Mouse (Mus musculus): ENCODE measurements around the gene Pqbp1.
"Not testable (repeated sequence)": the region's sequence is repeated elsewhere in the genome, so short reads cannot be mapped to it uniquely, and the experiment has no call there.

Pqbp1 gene

DNA sequence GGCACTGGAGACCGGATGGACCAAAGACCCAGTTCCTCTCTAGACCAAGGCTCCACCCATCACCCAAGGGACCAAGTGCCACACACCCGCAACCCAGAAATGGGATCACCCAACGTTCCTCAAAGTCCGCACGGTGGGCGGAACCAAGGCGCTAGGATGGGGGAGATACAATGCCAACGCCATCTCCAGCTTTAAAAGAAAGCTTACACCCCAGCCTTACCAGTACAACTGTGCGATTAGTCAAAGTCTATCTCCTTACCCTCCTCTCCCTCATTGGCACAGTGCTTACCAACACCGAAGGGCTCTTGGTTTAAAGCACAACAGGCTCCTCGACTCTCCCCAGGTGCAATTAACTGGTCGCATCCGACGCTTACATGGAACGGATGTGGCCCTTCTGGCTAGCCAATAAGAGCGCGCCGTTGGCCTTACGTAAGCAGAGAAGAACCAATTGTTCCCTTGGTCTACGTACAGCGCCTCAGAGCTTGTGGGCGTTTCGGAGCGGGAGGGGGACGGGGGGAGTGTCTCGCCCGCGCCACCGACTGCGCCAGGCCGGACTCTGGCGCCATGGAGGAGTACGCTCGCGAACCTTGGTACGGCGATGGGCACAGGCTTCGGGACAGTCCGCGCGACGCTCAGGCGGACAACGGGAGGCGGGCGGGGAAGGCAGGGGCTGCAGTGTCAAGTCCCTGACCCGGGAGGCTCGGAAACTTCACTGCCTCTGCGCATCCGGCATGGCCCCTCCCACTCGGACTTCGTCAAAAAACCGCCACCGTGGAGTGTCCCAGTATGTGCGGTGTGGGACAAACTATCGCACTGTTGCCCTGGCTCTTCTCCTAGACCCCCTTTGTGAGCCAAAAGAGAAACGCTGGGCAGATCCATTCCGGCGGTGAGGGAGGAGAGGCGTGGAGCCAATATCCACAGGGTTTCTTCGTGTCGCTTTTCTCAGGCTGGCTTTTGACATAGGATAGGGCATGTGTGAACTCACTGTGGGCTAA is at the start of gene Pqbp1, which contains the start of gene Timm17b:
Gene Pqbp1 (minus strand): TSS at position 390 of the 995 bp plus-strand sequence.
Gene Timm17b (plus strand): TSS at position 478 of the 995 bp plus-strand sequence.
- peak; percentile 91 for DNase-seq (ENCODE audit: low read depth, low spot score)

GRCm38 (mm10) chrX:7947900-7948492 is 48.9 kb upstream of the Pqbp1 start:
- peak; percentile 92 for DNase-seq (ENCODE audit: low read depth, low spot score)

DNA sequence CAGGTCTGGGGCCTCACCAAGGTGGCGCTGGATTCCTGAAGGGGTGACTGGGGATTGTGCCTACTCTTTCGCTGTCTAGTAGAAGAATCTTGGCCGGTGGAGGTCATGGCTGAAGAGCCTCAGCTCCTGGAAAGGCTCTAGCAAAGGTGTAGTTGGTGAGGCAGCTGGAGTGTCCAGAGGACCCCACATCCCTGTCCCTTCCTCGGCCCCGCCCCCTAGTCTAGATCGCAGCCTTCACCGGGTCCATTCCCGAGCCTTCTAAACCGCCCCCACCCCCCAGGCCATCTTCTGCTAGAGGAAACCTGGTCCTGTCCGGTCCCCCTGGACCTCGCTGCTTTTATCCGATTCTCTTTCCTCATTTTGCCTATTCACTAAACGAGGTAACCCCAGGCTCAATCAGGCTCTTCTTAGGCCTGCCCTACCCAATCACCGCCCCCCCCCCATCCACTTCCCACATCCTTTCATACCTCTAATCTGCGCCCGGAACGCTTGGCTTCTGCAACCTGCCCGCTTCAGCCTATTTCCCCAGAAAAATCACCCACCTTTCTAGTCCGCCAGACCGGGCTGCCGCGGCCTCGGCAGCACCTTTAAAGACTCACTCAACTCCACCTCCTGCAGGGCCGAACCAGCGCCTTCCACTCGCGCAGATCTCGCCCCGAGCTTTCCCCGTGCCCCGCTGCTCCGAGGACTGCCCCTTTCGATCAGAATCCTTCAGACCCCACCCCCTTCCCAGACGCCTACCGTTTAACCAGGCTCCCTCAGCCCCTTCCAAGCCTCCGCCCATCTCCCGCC is 48.2 kb upstream of the Pqbp1 start, which contains the start of gene Hdac6:
Gene Hdac6 (minus strand): TSS at position 782 of the 792 bp plus-strand sequence.
- DNase-seq (ENCODE audit: low read depth, low spot score), result no peak

GRCm38 (mm10) chrX:7945618-7946017 is 46.5 kb upstream of the Pqbp1 start:
- DNase-seq (ENCODE audit: low read depth, low spot score), result no peak

DNA sequence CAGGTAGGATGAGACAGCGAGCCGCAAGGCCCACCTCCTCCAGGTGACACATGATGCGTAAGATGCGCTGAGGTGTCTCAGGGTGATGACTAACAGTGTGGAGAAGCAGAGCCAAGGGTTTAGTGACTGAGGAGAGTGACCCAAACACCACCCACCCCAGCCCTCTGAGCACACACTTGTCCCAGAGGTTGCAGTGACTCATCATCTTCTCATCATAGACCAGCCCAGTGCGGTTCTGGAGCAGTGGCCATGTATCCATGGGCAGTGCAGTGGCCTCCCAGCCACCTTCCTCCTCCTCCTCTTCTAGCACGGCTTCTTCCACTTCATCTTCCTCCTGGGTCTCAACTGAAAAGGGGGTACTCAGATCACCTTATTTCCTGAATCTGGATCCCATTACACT is 38.6 kb upstream of the Pqbp1 start:
- DNase-seq (ENCODE audit: low read depth, low spot score), result no peak

DNA sequence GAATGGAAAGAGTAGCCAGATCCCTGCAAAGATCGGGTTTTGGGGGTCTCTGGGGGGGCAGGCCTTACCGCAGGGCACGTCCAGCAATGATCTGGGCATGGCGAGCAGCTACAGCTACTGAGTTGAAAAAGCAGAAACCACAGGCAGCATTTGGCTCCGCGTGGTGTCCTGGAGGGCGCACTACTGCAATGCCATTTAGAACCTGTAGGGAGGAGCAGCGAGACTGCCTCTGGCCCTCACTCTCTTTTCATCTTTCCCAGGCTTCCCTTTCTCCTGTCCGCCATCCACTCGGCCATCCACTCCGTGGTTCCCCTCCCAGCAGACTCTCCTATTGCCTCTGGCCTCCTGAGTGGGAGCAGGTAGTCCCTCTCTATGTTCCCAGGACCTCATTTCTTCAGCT is 37.8 kb upstream of the Pqbp1 start:
- no peak for DNase-seq (ENCODE audit: low read depth, low spot score)

GRCm38 (mm10) chrX:7928270-7928790 is 29.3 kb upstream of the Pqbp1 start, which contains the start of gene Eras:
TSS of gene Eras (minus strand) at chrX:7928607.
- DNase-seq (ENCODE audit: low read depth, low spot score), result no peak

GRCm38 (mm10) chrX:7927116-7927515 is 28.0 kb upstream of the Pqbp1 start:
- no peak for DNase-seq (ENCODE audit: low read depth, low spot score)

GRCm38 (mm10) chrX:7926266-7926665 is 27.2 kb upstream of the Pqbp1 start:
- no peak for DNase-seq (ENCODE audit: low read depth, low spot score)

DNA sequence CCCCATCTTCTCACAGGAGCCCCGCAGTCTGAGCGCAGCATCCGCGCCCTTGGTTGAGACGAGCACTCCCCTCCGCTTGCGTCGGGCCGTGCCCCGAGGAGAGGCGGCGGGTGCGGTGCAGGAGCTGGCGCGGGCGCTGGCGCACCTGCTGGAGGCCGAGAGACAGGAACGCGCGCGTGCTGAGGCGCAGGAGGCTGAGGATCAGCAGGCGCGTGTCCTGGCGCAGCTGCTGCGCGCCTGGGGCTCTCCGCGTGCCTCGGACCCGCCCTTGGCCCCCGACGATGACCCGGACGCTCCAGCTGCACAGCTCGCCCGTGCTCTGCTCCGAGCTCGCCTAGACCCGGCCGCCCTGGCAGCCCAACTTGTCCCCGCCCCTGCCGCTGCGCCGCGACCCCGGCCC is 23.0 kb upstream of the Pqbp1 start:
- DNase-seq (ENCODE audit: low read depth, low spot score), result no peak

DNA sequence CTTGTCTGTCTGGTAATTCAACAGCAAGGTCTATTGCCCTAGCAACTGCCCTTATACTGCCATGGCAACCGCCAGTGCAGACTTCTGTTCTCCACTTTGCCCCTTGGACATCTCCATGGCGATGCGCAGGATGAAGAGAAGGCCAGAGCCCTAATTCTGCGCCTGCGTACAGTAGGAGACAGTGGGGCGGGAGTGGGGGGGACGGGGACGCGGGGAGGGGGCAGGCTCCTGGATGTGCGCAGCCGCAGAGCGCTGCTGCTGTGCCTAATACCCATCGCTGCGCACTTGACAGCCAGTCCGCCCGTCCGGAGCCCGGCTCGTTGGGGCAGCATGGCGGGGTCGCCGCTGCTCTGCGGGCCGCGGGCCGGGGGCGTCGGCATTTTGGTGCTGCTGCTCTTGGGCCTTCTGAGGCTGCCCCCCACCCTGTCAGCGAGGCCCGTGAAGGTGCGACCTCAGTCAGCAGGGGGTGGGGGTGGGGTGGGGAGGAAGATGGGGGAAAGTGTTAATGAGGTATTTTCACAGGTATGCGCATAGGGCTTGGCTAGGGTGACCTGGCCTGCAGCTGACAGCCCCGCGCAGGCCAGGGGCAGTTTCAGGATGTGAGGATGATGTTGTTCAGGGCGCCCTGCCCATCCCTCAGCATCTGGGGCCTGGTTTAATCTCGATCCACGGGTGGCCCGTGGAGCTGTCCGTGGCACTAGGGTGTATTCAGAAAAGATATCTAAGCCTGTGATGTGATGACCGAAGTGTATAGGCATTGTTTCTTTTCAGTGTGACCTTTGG is 20.7 kb upstream of the Pqbp1 start, which contains the start of gene Pcsk1n:
Gene Pcsk1n (plus strand): TSS at position 222 of the 783 bp plus-strand sequence.
- DNase-seq (ENCODE audit: low read depth, low spot score), result no peak

DNA sequence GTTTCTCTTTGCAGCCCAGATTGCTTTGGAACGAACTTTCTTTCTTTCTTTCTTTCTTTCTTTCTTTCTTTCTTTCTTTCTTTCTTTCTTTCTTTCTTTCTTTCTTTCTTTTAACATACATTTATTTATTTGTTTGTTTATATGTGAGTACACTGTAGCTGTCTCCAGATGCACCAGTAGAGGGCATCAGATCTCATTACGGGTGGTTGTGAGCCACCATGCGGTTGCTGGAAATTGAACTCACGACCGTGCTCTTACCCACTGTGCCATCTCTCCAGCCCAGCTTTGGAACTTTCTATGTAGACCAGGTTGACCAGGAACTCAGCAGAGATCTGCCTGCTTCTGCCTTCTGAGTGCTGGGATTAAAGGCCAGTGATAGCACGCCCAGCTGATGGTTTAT is 18.9 kb upstream of the Pqbp1 start:
- not testable (repeated sequence) for DNase-seq (ENCODE audit: low read depth, low spot score)

- DNase-seq (ENCODE audit: low read depth, low spot score), result not testable (repeated sequence)
These were observed 16.6 kb upstream of the Pqbp1 start for GRCm38 (mm10) chrX:7915669-7916068.

- no peak for DNase-seq (ENCODE audit: low read depth, low spot score)
These were observed 11.4 kb upstream of the Pqbp1 start for GRCm38 (mm10) chrX:7910473-7910872.

GRCm38 (mm10) chrX:7909242-7909641 is 10.2 kb upstream of the Pqbp1 start, which contains the start of gene Gm10490:
TSS of gene Gm10490 (plus strand) at chrX:7909542.
- DNase-seq (ENCODE audit: low read depth, low spot score), result not testable (repeated sequence)

DNA sequence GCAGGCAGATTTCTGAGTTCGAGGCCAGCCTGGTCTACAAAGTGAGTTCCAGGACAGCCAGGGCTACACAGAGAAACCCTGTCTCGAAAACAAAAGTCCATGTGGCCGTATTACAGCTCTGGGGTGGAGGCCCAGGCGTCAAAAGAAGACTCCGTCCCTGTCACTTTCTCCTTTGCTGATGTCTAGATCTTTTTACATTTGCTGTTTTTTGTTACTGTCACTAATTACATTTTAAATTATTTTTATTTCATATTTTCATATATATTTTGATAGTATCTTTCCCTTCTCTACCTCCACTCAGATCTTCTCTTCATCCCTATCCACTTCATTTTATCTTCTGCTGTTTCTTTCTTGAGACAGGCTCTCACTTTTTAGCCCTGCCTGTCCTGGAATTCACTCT is 8.7 kb upstream of the Pqbp1 start, which contains the start of gene Gm10491:
Gene Gm10491 (minus strand): TSS at position 101 of the 400 bp plus-strand sequence.
- no peak for DNase-seq (ENCODE audit: low read depth, low spot score)

GRCm38 (mm10) chrX:7904441-7904840 is 5.4 kb upstream of the Pqbp1 start:
- DNase-seq (ENCODE audit: low read depth, low spot score), result no peak

- no peak for DNase-seq (ENCODE audit: low read depth, low spot score)
These were observed 858 bp downstream of the Pqbp1 start for GRCm38 (mm10) chrX:7898211-7898610.

DNA sequence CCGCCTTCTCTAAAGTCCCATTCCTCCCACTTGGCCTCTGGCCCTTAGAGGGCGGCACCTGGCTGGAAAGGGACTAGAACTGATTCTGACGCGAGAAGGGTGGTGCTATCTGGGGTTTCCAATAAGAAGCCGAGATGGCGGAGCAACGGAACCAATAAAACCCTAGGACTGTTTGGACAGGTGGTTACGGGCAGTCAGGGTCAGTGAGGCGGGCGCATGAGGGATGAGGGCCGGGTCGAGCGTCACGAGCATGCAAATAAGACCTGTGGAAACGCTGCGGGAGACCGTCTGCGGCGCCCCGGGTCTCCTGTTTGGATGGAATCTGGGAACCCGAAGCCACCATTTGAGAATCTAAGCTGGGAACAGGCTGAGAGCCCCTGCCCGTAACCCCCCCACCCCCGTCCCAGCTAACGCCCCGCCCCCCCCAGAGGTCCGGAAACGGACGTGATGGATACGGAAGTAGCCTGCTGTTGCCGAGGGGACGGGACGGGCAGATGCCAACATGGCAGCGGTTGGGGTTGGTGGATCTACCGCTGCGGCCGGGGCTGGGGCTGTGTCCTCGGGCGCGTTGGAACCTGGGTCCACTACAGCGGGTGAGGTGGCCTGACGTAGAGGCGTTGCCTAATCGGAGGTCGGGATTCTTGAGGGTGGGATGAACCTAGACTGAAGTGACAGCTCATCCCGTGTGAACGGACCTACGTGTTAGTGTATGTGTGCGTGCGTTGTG is 15.1 kb downstream of the Pqbp1 start, which contains the start of gene Slc35a2:
Gene Slc35a2 (plus strand): TSS at position 188 of the 727 bp plus-strand sequence.
- peak; percentile 88 for DNase-seq (ENCODE audit: low read depth, low spot score)
